Mouse (Mus musculus): ENCODE measurements around the gene N6amt1. TPM values are rescaled to one million over a fixed set of nuclear protein-coding genes. Genes with fewer than 3 reads are reported as not detected.
A peak's percentile ranks its signal among the peaks of the same experiment; 100 is the strongest.

Gene N6amt1
- polyA plus RNA-seq, 1 experiment from 2014 or later = 26.5 TPM

GRCm38 (mm10) chr16:87329986-87330385 is 24.0 kb upstream of the N6amt1 start:
- no peaks in the 10 kb centered on the region for H3K36me3 ChIP-seq (ENCODE audit: insufficient read depth, low read length)
- H3K4me3 ChIP-seq (ENCODE audit: low read length) = no peak overlapping the region
- no peak overlapping the region for H3K9ac ChIP-seq (replicated peaks; ENCODE audit: low read length)
- H3K4me1 ChIP-seq (ENCODE audit: insufficient read depth, low read length) = no peaks in the 10 kb centered on the region
- no peaks in the 10 kb centered on the region for H3K27me3 ChIP-seq (ENCODE audit: insufficient read depth, low read length)
- no peak overlapping the region for H3K27ac ChIP-seq (ENCODE audit: low read length)
- WGBS = 95% methylated on average over 3 of the region's 3 CpGs
- H3K9me3 ChIP-seq (ENCODE audit: low read length) = no peaks in the 10 kb centered on the region
- ATAC-seq (ENCODE audit: low FRiP score, low TSS enrichment) = no peak
- H3K4me2 ChIP-seq (replicated peaks; ENCODE audit: low read depth, low read length) = no peak overlapping the region

DNA sequence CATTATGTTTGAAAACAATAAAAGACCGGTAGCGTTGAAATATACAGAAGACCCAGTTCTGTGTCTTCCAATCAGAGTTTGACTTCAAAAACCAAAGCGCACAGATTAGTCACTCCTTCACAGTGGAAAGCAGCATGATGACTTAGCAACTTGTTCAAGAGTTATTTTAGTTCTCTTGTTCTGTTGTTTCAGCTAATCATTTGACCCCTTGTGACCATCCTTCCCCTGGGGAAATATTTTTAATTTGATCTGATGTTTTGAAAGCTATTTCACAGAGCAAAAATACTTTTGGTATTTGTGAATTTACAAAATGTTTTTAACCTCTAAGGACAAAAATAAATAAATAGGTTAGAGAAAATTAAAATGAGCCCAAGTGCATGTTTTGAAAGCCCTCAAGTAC is 19.2 kb upstream of the N6amt1 start:
- Histone ChIP-seq H3K27me3 (ENCODE audit: insufficient read depth, low read length) (no peaks in the 10 kb centered on the region), H3K36me3 (ENCODE audit: insufficient read depth, low read length) (no peaks in the 10 kb centered on the region), H3K27ac (ENCODE audit: low read length) (no peak overlapping the region), H3K9me3 (ENCODE audit: low read length) (no peaks in the 10 kb centered on the region), H3K4me3 (ENCODE audit: low read length) (no peak overlapping the region), H3K4me2 (replicated peaks; ENCODE audit: low read depth, low read length) (no peak overlapping the region), H3K4me1 (ENCODE audit: insufficient read depth, low read length) (no peaks in the 10 kb centered on the region), H3K9ac (replicated peaks; ENCODE audit: low read length) (no peak overlapping the region)
- no peak for ATAC-seq (ENCODE audit: low FRiP score, low TSS enrichment)
- 89% methylated on average over 3 of the region's 3 CpGs for WGBS

DNA sequence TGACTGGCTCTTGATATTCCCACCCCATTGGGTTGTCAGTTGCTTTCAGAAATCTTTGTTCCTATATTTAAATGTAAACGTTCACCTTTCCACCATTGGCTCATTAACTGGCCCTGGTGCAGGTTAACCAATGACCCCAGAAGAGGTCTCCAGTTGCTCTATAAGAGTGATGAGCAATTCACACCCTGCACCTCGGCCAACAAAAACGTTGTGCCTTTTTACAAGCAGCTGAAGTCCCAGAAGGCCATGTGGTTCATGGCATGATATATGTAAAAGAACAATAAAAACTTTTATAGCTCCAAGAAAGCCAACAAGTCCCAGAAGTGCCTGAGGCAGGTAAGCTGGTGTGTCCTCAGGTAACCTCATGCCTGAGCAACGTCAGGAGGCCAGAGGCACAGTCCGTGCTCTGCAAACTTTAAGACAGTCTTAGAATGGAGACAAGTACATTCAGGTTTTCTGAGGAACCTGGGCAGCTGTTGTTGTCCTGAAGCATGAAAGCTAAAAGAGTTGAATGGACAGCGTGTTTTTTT is 12.9 kb upstream of the N6amt1 start:
- WGBS = 49% methylated on average over 6 of the region's 6 CpGs
- Histone ChIP-seq H3K27ac (ENCODE audit: low read length) (no peak overlapping the region), H3K4me2 (replicated peaks; ENCODE audit: low read depth, low read length) (no peak overlapping the region), H3K4me1 (ENCODE audit: insufficient read depth, low read length) (no peaks in the 10 kb centered on the region), H3K9me3 (ENCODE audit: low read length) (no peaks in the 10 kb centered on the region), H3K4me3 (ENCODE audit: low read length) (no peak overlapping the region), H3K9ac (replicated peaks; ENCODE audit: low read length) (no peak overlapping the region), H3K27me3 (ENCODE audit: insufficient read depth, low read length) (no peaks in the 10 kb centered on the region), H3K36me3 (ENCODE audit: insufficient read depth, low read length) (no peaks in the 10 kb centered on the region)
- ATAC-seq (ENCODE audit: low FRiP score, low TSS enrichment) = no peak

DNA sequence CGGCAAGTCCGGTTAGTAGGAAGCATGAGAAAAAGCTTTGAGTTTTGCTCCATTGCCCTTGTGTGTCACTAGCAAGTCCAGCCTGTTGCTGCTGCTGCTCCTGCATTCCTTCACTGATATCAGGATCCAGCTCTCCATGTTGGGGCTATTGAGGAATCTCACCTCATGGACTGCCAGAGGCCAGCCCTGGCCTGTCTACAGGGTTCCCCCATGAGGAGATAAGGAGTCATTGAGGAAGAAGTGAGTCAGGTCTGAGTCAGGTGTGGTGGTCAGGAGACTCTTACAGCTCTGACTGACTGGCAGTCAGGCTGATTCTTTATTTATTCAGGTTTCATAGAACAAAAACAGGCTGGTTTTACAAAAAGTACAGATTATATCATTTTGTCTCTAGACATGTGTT is 5.9 kb upstream of the N6amt1 start:
- H3K27ac ChIP-seq (ENCODE audit: low read length) = no peak overlapping the region
- H3K9me3 ChIP-seq (ENCODE audit: low read length) = 0 out of 2 replicates have a peak, but pooled peaks cover 4% of the 10 kb centered on the region
- H3K4me2 ChIP-seq (replicated peaks; ENCODE audit: low read depth, low read length) = no peak overlapping the region
- no peak overlapping the region for H3K4me3 ChIP-seq (ENCODE audit: low read length)
- H3K27me3 ChIP-seq (ENCODE audit: insufficient read depth, low read length) = no peaks in the 10 kb centered on the region
- H3K36me3 ChIP-seq (ENCODE audit: insufficient read depth, low read length) = no peaks in the 10 kb centered on the region
- ATAC-seq (ENCODE audit: low FRiP score, low TSS enrichment) = peak; percentile 59; the same call in 1 of the 2 replicates
- no peaks in the 10 kb centered on the region for H3K4me1 ChIP-seq (ENCODE audit: insufficient read depth, low read length)
- WGBS = 87% methylated on average over 2 of the region's 2 CpGs
- no peak overlapping the region for H3K9ac ChIP-seq (replicated peaks; ENCODE audit: low read length)

DNA sequence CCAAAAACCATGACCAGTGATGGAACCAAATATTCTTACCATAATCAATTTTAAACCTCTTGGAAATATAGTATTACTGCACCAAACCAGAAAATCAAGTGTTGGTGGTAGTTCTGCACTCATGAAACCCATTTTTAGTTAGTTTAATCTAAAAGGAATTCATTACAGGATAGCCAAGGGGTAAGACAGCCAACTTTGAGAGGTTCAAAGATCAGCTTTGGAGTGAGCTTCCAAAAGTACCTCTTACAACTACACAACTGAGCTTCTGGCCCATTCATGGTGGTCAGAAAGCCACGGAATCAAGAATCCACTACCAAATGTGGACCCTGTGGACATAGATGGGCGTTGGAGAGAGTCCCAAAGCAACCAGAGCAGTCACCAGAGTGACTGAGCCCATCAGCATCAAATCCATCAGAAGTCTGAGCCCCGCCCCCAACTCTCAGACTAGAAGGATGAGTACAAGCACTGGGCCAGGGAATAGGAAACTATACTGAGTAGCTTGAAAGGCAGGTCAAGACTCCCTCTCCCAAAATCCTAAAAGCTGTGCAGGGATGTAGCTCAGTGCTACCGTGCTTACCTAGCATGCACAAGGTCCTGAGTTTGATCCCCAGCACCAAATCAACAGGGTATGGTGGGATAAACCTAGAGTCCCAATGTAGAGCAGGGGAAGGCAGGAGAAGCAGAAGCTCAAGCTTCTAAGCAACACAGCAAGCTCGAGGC is 2.4 kb upstream of the N6amt1 start:
- 75% methylated on average over 5 of the region's 5 CpGs for WGBS
- H3K4me3 ChIP-seq (ENCODE audit: low read length) = no peak overlapping the region
- H3K27me3 ChIP-seq (ENCODE audit: insufficient read depth, low read length) = no peaks in the 10 kb centered on the region
- no peak overlapping the region for H3K4me2 ChIP-seq (replicated peaks; ENCODE audit: low read depth, low read length)
- ATAC-seq (ENCODE audit: low FRiP score, low TSS enrichment) = no peak
- no peak overlapping the region for H3K9ac ChIP-seq (replicated peaks; ENCODE audit: low read length)
- 0 out of 2 replicates have a peak, but pooled peaks cover 4% of the 10 kb centered on the region for H3K9me3 ChIP-seq (ENCODE audit: low read length)
- peaks cover under 1% of the 10 kb centered on the region; the same call in 1 of the 2 replicates for H3K36me3 ChIP-seq (ENCODE audit: insufficient read depth, low read length)
- peaks cover 7% of the 10 kb centered on the region for H3K4me1 ChIP-seq (ENCODE audit: insufficient read depth, low read length)
- no peak overlapping the region for H3K27ac ChIP-seq (ENCODE audit: low read length)

DNA sequence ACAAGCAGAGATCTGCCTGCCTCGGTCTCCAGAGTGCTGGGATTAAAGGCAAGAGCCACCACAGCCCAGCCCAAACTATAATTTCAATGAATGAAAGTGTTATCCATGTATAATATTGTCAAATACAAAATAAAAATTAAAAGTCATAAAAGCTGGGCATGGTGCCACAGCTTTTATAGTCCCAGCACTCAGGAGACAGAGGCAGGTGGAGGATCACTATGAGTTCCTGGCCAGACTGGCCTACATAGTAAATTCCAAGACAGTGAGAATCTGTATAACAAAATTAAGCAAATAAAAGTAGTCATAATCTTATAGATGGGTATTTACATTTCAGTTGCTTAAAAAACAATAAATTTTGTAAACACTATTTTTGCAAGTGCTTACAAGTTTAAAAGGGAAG is 380 bp upstream of the N6amt1 start:
- H3K4me1 ChIP-seq (ENCODE audit: insufficient read depth, low read length) = peaks cover 7% of the 10 kb centered on the region
- H3K9me3 ChIP-seq (ENCODE audit: low read length) = 0 out of 2 replicates have a peak, but pooled peaks cover 4% of the 10 kb centered on the region
- H3K4me3 ChIP-seq (ENCODE audit: low read length) = peak overlapping the region; percentile 87
- H3K27me3 ChIP-seq (ENCODE audit: insufficient read depth, low read length) = no peaks in the 10 kb centered on the region
- peaks cover 12% of the 10 kb centered on the region; the same call in 1 of the 2 replicates for H3K36me3 ChIP-seq (ENCODE audit: insufficient read depth, low read length)
- no peak overlapping the region for H3K27ac ChIP-seq (ENCODE audit: low read length)
- ATAC-seq (ENCODE audit: low FRiP score, low TSS enrichment) = no peak
- H3K9ac ChIP-seq (replicated peaks; ENCODE audit: low read length) = no peak overlapping the region
- 97% methylated on average over 1 of the region's 1 CpGs for WGBS
- peak overlapping the region; percentile 67 for H3K4me2 ChIP-seq (replicated peaks; ENCODE audit: low read depth, low read length)

GRCm38 (mm10) chr16:87354748-87355147 is 763 bp downstream of the N6amt1 start:
- Histone ChIP-seq H3K4me1 (ENCODE audit: insufficient read depth, low read length) (peaks cover 7% of the 10 kb centered on the region), H3K36me3 (ENCODE audit: insufficient read depth, low read length) (peaks cover 19% of the 10 kb centered on the region), H3K9ac (replicated peaks; ENCODE audit: low read length) (no peak overlapping the region), H3K27ac (ENCODE audit: low read length) (peak overlapping the region; percentile 98; the same call in 1 of the 2 replicates), H3K9me3 (ENCODE audit: low read length) (0 out of 2 replicates have a peak, but pooled peaks cover 4% of the 10 kb centered on the region), H3K4me3 (ENCODE audit: low read length) (peak overlapping the region; percentile 87), H3K4me2 (replicated peaks; ENCODE audit: low read depth, low read length) (peak overlapping the region; percentile 67), H3K27me3 (ENCODE audit: insufficient read depth, low read length) (no peaks in the 10 kb centered on the region)
- ATAC-seq (ENCODE audit: low FRiP score, low TSS enrichment) = peak; percentile 23; the same call in 1 of the 2 replicates
- 72% methylated on average over 7 of the region's 7 CpGs for WGBS

GRCm38 (mm10) chr16:87360096-87360495 is 6.1 kb downstream of the N6amt1 start:
- H3K36me3 ChIP-seq (ENCODE audit: insufficient read depth, low read length) = peaks cover 53% of the 10 kb centered on the region
- H3K9me3 ChIP-seq (ENCODE audit: low read length) = no peaks in the 10 kb centered on the region
- no peak overlapping the region for H3K4me3 ChIP-seq (ENCODE audit: low read length)
- 92% methylated on average over 6 of the region's 6 CpGs for WGBS
- no peak overlapping the region for H3K9ac ChIP-seq (replicated peaks; ENCODE audit: low read length)
- no peak overlapping the region for H3K4me2 ChIP-seq (replicated peaks; ENCODE audit: low read depth, low read length)
- no peak overlapping the region for H3K27ac ChIP-seq (ENCODE audit: low read length)
- ATAC-seq (ENCODE audit: low FRiP score, low TSS enrichment) = no peak
- no peaks in the 10 kb centered on the region for H3K27me3 ChIP-seq (ENCODE audit: insufficient read depth, low read length)
- H3K4me1 ChIP-seq (ENCODE audit: insufficient read depth, low read length) = peaks cover 1% of the 10 kb centered on the region

DNA sequence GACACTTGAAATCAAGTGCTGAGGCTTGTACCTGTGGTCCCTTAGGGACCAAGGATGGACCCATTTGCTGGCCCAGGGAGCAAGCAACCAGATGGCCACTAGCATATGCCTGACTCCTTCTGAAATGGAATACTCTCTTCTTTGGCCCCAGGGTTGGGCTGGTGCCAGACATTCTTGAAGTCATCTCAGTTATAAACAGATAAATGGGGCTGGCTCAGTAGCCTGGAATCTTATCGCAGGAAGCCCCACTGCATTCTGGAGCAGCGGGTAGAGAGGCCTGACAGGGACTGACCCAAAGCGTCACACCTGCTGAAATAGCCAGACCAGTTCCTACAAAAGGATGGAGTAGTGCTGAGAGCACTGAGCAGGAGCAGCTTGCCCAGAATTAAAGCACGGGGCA is 10.2 kb downstream of the N6amt1 start:
- Histone ChIP-seq H3K9ac (replicated peaks; ENCODE audit: low read length) (no peak overlapping the region), H3K27me3 (ENCODE audit: insufficient read depth, low read length) (no peaks in the 10 kb centered on the region), H3K4me1 (ENCODE audit: insufficient read depth, low read length) (no peaks in the 10 kb centered on the region), H3K4me2 (replicated peaks; ENCODE audit: low read depth, low read length) (no peak overlapping the region), H3K4me3 (ENCODE audit: low read length) (no peak overlapping the region), H3K27ac (ENCODE audit: low read length) (no peak overlapping the region), H3K9me3 (ENCODE audit: low read length) (no peaks in the 10 kb centered on the region), H3K36me3 (ENCODE audit: insufficient read depth, low read length) (peaks cover 51% of the 10 kb centered on the region)
- ATAC-seq (ENCODE audit: low FRiP score, low TSS enrichment) = no peak
- WGBS = 89% methylated on average over 4 of the region's 4 CpGs

DNA sequence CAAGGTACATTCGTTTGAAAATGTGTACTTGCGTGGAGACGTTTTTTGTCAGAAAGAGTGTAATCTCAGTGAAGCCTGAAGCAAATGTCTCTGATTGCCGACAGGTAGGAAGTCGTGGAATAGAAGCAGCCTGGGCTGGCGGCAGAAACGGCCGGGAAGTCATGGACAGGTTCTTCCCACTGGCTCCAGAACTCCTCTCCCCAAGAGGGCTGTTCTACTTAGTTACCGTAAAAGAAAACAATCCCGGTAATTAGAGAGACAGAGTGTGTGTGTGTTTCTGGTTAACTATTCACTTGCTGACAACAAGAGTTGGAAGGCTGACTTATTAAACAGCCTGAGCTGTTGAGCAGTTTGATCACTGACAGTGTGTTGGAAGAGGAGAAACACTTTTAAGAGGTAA is 12.1 kb downstream of the N6amt1 start:
- Histone ChIP-seq H3K27me3 (ENCODE audit: insufficient read depth, low read length) (no peaks in the 10 kb centered on the region), H3K4me3 (ENCODE audit: low read length) (peak overlapping the region; percentile 14; the same call in 1 of the 2 replicates), H3K27ac (ENCODE audit: low read length) (peak overlapping the region; percentile 89), H3K9me3 (ENCODE audit: low read length) (no peaks in the 10 kb centered on the region), H3K36me3 (ENCODE audit: insufficient read depth, low read length) (peaks cover 45% of the 10 kb centered on the region), H3K4me2 (replicated peaks; ENCODE audit: low read depth, low read length) (peak overlapping the region; percentile 38), H3K4me1 (ENCODE audit: insufficient read depth, low read length) (no peaks in the 10 kb centered on the region), H3K9ac (replicated peaks; ENCODE audit: low read length) (0 out of 2 replicates have a peak overlapping the region, but pooled peaks have one; percentile 19)
- peak; percentile 88 for ATAC-seq (ENCODE audit: low FRiP score, low TSS enrichment)
- WGBS = 38% methylated on average over 10 of the region's 10 CpGs

Data from kidney, embryonic 16.5 days (tissue).